Mouse (Mus musculus) MEL (cell line): ENCODE results near the gene Ube2g2. TPM values are rescaled to one million over a fixed set of nuclear protein-coding genes. Genes with fewer than 3 reads are reported as not detected.

ENCODE experiments used
- DNase-seq: peaks from one replicate; pipeline ENCODE4 v3.0.0; 2011; ENCODE audit warnings: low read depth, low spot score
- H3K27ac ChIP-seq: 2 replicates; pipeline ENCODE4 v1.5.1; 2012; ENCODE audit warnings: low read depth, mild to moderate bottlenecking, control low read depth, low read length, moderate library complexity; ENCODE audit not compliant: control insufficient read depth
- H3K27me3 ChIP-seq, 2 experiments: fragments of 150-350 bp in 1 of 2; sonication (generic) in 1 of 2; 2 replicates each; pipeline ENCODE4 v1.6.1; 2012; ENCODE audit warnings: low read length in 2 of 2, mild to moderate bottlenecking in 2 of 2, improper control_type of control experiment in 1 of 2, moderate library complexity in 1 of 2; ENCODE audit not compliant: insufficient read depth in 2 of 2, control insufficient read depth in 1 of 2
- H3K36me3 ChIP-seq, 2 experiments: 2 replicates each; pipeline ENCODE4 v1.6.1; 2012 to 2014; ENCODE audit warnings: low read length in 2 of 2, improper control_type of control experiment in 1 of 2, inconsistent platforms in 1 of 2, mild to moderate bottlenecking in 1 of 2; ENCODE audit not compliant: insufficient read depth in 2 of 2, control insufficient read depth in 1 of 2
- H3K4me1 ChIP-seq, 2 experiments: fragments of 150-350 bp in 1 of 2; sonication (generic) in 1 of 2; 2 replicates each; pipeline ENCODE4 v1.6.1; 2012; ENCODE audit warnings: low read length in 2 of 2, improper control_type of control experiment in 1 of 2, mild to moderate bottlenecking in 1 of 2; ENCODE audit not compliant: insufficient read depth in 2 of 2, control insufficient read depth in 1 of 2
- H3K4me3 ChIP-seq, 2 experiments: fragments of 150-350 bp in 1 of 2; sonication (generic) in 1 of 2; 2 replicates each; pipeline ENCODE4 v1.5.1; 2012; ENCODE audit warnings: low read depth in 2 of 2, low read length in 2 of 2, mild to moderate bottlenecking in 2 of 2, moderate library complexity in 2 of 2, control low read depth in 1 of 2, improper control_type of control experiment in 1 of 2; ENCODE audit not compliant: control insufficient read depth in 1 of 2, insufficient read depth in 1 of 2
- H3K79me2 ChIP-seq: 2 replicates; pipeline ENCODE4 v1.6.1; 2012; ENCODE audit warnings: mild to moderate bottlenecking, low read length, moderate library complexity; ENCODE audit not compliant: control insufficient read depth, poor library complexity, insufficient read depth
- H3K9ac ChIP-seq: 2 replicates; pipeline ENCODE4 v1.6.1; 2012; ENCODE audit warnings: low read depth, mild to moderate bottlenecking, control low read depth, low read length, moderate library complexity; ENCODE audit not compliant: control insufficient read depth, poor library complexity, severe bottlenecking
- H3K9me3 ChIP-seq: fragments of 150-350 bp; sonication (generic); replicated peaks from 2 replicates; pipeline ENCODE4 v1.6.1; 2012; ENCODE audit warnings: mild to moderate bottlenecking, low read length, improper control_type of control experiment, moderate library complexity; ENCODE audit not compliant: insufficient read depth
- CTCF ChIP-seq, 3 experiments: IDR thresholded peaks in 2 of 3; conservative IDR thresholded peaks in 1 of 3; 2 replicates each; pipeline ENCODE4 v1.5.1; 2011 to 2012; ENCODE audit warnings: low read length in 3 of 3, low read depth in 2 of 3, mild to moderate bottlenecking in 2 of 3, improper control_type of control experiment in 1 of 3, inconsistent platforms in 1 of 3, mixed read lengths in 1 of 3, moderate library complexity in 1 of 3; ENCODE audit not compliant: control insufficient read depth in 1 of 3, insufficient read depth in 1 of 3, poor library complexity in 1 of 3, severe bottlenecking in 1 of 3
- E2F4 ChIP-seq: IDR thresholded peaks from 2 replicates; pipeline ENCODE4 v1.6.1; 2011; ENCODE audit warnings: low read depth, low read length, improper control_type of control experiment, borderline replicate concordance
- EP300 ChIP-seq, 2 experiments: IDR thresholded peaks; 2 replicates each; pipeline ENCODE4 v1.6.1; 2011; ENCODE audit warnings: improper control_type of control experiment in 2 of 2, low read length in 2 of 2, low read depth in 1 of 2, mild to moderate bottlenecking in 1 of 2
- ETS1 ChIP-seq: IDR thresholded peaks from 2 replicates; pipeline ENCODE4 v1.6.1; 2012; ENCODE audit warnings: low read depth, mild to moderate bottlenecking, inconsistent platforms, low read length, improper control_type of control experiment, moderate library complexity
- HCFC1 ChIP-seq: IDR thresholded peaks from 2 replicates; pipeline ENCODE4 v1.6.1; 2012; ENCODE audit warnings: low read depth, mild to moderate bottlenecking, inconsistent platforms, low read length, improper control_type of control experiment, moderate library complexity
- JUND ChIP-seq: IDR thresholded peaks from 2 replicates; pipeline ENCODE4 v1.6.1; 2011; ENCODE audit warnings: low read depth, mild to moderate bottlenecking, improper control_type of control experiment, low read length
- KAT2A ChIP-seq: conservative IDR thresholded peaks from 2 replicates; pipeline ENCODE4 v1.6.1; 2012; ENCODE audit warnings: low read depth, low read length, improper control_type of control experiment, inconsistent platforms
- MAX ChIP-seq: IDR thresholded peaks from 2 replicates; pipeline ENCODE4 v1.6.1; 2011; ENCODE audit warnings: low read length, improper control_type of control experiment
- MYB ChIP-seq: IDR thresholded peaks from 2 replicates; pipeline ENCODE4 v1.6.1; 2011; ENCODE audit warnings: mild to moderate bottlenecking, low read depth, low read length, improper control_type of control experiment
- MYC ChIP-seq: IDR thresholded peaks from 2 replicates; pipeline ENCODE4 v1.6.1; 2011; ENCODE audit warnings: low read depth, mild to moderate bottlenecking, low read length, improper control_type of control experiment, moderate library complexity
- NELFE ChIP-seq: IDR thresholded peaks from 2 replicates; pipeline ENCODE4 v1.6.1; 2011; ENCODE audit warnings: low read depth, low read length, improper control_type of control experiment
- NRF1 ChIP-seq: IDR thresholded peaks from 2 replicates; pipeline ENCODE4 v1.6.1; 2014; ENCODE audit warnings: low read depth, mild to moderate bottlenecking, inconsistent platforms, low read length, improper control_type of control experiment, moderate library complexity; ENCODE audit not compliant: poor library complexity, insufficient read depth, severe bottlenecking
- POLR2A ChIP-seq, 2 experiments: IDR thresholded peaks; 2 replicates each; pipeline ENCODE4 v1.6.1; 2011 to 2012; ENCODE audit warnings: low read length in 2 of 2, mild to moderate bottlenecking in 2 of 2, control low read depth in 1 of 2, improper control_type of control experiment in 1 of 2, low read depth in 1 of 2, moderate library complexity in 1 of 2; ENCODE audit not compliant: control insufficient read depth in 1 of 2, insufficient read depth in 1 of 2, poor library complexity in 1 of 2
- POLR2AphosphoS5 ChIP-seq: IDR thresholded peaks from 2 replicates; pipeline ENCODE4 v1.6.1; 2012; ENCODE audit warnings: low read depth, borderline replicate concordance, mild to moderate bottlenecking, inconsistent platforms, low read length, moderate library complexity, mixed read lengths
- RAD21 ChIP-seq: IDR thresholded peaks from 2 replicates; pipeline ENCODE4 v1.6.1; 2011; ENCODE audit warnings: mild to moderate bottlenecking, low read depth, low read length, improper control_type of control experiment
- SIN3A ChIP-seq: IDR thresholded peaks from 2 replicates; pipeline ENCODE4 v1.6.1; 2012; ENCODE audit warnings: low read length, improper control_type of control experiment, inconsistent platforms
- SMC3 ChIP-seq: IDR thresholded peaks from 2 replicates; pipeline ENCODE4 v1.6.1; 2011; ENCODE audit warnings: low read depth, low read length, improper control_type of control experiment
- TAL1 ChIP-seq: IDR thresholded peaks from 2 replicates; pipeline ENCODE4 v1.6.1; 2012; ENCODE audit warnings: mild to moderate bottlenecking, inconsistent platforms, low read length, moderate library complexity, mixed read lengths
- TBP ChIP-seq: IDR thresholded peaks from 2 replicates; pipeline ENCODE4 v1.8.0; 2011; ENCODE audit warnings: low read depth, low read length, improper control_type of control experiment
- UBTF ChIP-seq: IDR thresholded peaks from 2 replicates; pipeline ENCODE4 v1.6.1; 2012; ENCODE audit warnings: low read depth, mild to moderate bottlenecking, inconsistent platforms, low read length, improper control_type of control experiment, moderate library complexity, borderline replicate concordance; ENCODE audit not compliant: insufficient read depth
- USF2 ChIP-seq, 2 experiments: IDR thresholded peaks; 2 replicates each; pipeline ENCODE4 v1.6.1; 2011 to 2012; ENCODE audit warnings: improper control_type of control experiment in 2 of 2, low read length in 2 of 2, borderline replicate concordance in 1 of 2, inconsistent platforms in 1 of 2, low read depth in 1 of 2, mild to moderate bottlenecking in 1 of 2; ENCODE audit not compliant: insufficient read depth in 1 of 2
- ZNF384 ChIP-seq: IDR thresholded peaks from 2 replicates; pipeline ENCODE4 v1.6.1; 2012; ENCODE audit warnings: low read depth, mild to moderate bottlenecking, inconsistent platforms, low read length, improper control_type of control experiment
- polyA plus RNA-seq, 2 experiments: library from polyadenylated mRNA; stranded (reverse) in 1 of 2; unstranded in 1 of 2; fragments of >175 nt in 1 of 2; fragments of >200 nt in 1 of 2; gene quantifications; 2 replicates each; pipeline versions ENCODE4 v1.2.1 to v1.2.4; 2012; ENCODE audit warnings: low replicate concordance in 2 of 2, low read depth in 1 of 2; ENCODE audit not compliant: insufficient read length in 2 of 2, insufficient read depth in 1 of 2, missing spikeins in 1 of 2
- total RNA-seq: library from RNA; depleted of rRNA; stranded (reverse); fragments of 300-350 nt; gene quantifications from 2 replicates; pipeline ENCODE4 v1.2.3, GENCODE M21; 2012

The Ube2g2 gene
- total and polyA plus RNA-seq, 3 experiments: 62.4 to 112 TPM; not detected in 1

DNA sequence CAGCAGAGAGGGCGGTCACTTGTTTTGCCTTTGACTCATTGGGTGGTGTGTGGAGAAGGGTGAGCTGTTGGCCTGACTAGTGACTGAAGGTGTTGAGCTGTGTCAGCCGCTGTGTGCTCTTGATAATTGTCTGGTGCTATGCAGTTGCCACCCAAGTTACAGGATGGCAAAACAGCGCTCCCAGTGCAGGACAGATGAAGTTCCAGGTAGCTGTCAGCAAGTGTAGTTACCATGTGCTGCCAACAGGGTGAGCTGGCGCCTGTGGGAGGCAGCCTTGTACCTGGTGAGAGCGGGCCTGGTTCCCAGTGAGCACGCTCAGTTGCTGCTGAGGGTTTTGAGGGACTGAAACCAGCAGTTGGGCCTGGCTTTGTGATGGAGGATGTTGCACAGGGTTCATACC, 31.3 kb upstream of the Ube2g2 start:
- peak; percentile 74 for DNase-seq
- H3K4me1 ChIP-seq: peaks cover 8 to 10% of the 10 kb centered on the region in 2 experiments
- no peaks in the 10 kb centered on the region for H3K9me3 ChIP-seq
- no peak overlapping the region for H3K27ac ChIP-seq
- no peaks in the 10 kb centered on the region for H3K27me3 ChIP-seq
- TF ChIP-seq MAX: 0 out of 2 replicates have a peak, but pooled peaks have one; percentile 18
- peak; percentile 67 for TF ChIP-seq NRF1
- TF ChIP-seq TAL1: no peak
- TF ChIP-seq RAD21: peak; percentile 46
- peak; percentile 35 for TF ChIP-seq SMC3
- TF ChIP-seq CTCF (IDR thresholded peaks at IDR 0.05 in 2 of 3, conservative IDR thresholded peaks at IDR 0.05 in 1 of 3; ENCODE audit: control insufficient read depth in 1 of 3, insufficient read depth in 1 of 3, low read depth in 2 of 3, low read length in 3 of 3, poor library complexity in 1 of 3, severe bottlenecking in 1 of 3): peak; percentile 62 to 81 (median 78)
- peaks cover 5 to 11% of the 10 kb centered on the region in 2 experiments for H3K36me3 ChIP-seq
- no peak overlapping the region for H3K4me3 ChIP-seq
- no peaks in the 10 kb centered on the region; the same call in 1 of the 2 replicates for H3K79me2 ChIP-seq
- no peak overlapping the region for H3K9ac ChIP-seq

DNA sequence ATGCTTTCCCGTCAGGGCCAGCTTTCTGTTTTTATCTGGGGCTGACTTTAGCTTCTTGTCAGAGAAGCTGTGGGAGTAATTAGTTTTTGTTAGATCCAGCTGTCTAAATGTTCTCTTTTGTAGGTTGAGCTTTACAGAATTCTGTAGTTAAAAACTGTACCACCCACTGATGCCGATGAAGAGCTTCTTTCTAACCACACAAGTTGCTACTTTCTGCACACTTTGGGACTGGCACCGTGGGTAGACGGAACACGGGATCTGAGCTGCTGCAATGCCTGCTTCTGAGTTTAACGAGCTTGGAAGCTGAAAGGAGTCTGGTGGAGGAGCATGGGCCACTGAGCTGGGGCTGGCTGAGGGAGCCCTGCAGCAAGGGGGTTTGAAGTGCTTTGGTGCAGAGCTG, 30.5 kb upstream of the Ube2g2 start:
- Histone ChIP-seq H3K79me2 (no peaks in the 10 kb centered on the region), H3K9me3 (no peaks in the 10 kb centered on the region), H3K4me1 (peaks cover 8 to 10% of the 10 kb centered on the region in 2 experiments), H3K27me3 (no peaks in the 10 kb centered on the region), H3K36me3 (peaks cover 5 to 11% of the 10 kb centered on the region in 2 experiments), H3K27ac (no peak overlapping the region), H3K9ac (no peak overlapping the region), H3K4me3 (no peak overlapping the region)
- DNase-seq: no peak
- TF ChIP-seq HCFC1: no peak
- no peak for TF ChIP-seq JUND
- no peak for TF ChIP-seq ZNF384
- TF ChIP-seq KAT2A: no peak
- no peak for TF ChIP-seq MYC
- no peak for TF ChIP-seq MYB
- no peak for TF ChIP-seq EP300 (IDR thresholded peaks at IDR 0.05; ENCODE audit: low read depth in 1 of 2, low read length in 2 of 2)

DNA sequence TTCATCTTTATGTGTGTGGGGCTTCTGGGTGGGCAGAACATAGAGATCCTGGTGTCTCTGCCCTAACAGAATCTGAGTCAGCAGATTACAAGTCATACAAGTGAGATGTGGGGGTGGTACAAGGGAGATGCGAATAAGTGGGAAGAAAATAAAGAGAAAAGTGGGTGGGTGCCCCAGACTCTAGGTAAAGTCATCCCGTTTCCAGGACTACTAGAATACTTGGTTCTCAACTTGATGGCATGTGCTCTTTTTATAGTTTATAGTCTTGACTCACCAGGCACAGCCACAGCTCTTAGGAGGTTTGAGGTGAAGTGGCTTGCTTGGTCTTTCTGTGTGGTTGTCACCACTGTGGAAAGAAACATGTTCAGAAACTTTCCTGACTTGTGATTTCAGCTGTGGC, 26.0 kb upstream of the Ube2g2 start:
- no peaks in the 10 kb centered on the region for H3K9me3 ChIP-seq
- TF ChIP-seq RAD21: no peak
- no peak for TF ChIP-seq TAL1
- TF ChIP-seq NELFE: no peak
- no peak for TF ChIP-seq MYC
- TF ChIP-seq SIN3A: no peak
- no peak for TF ChIP-seq E2F4
- TF ChIP-seq ETS1: no peak
- no peak for TF ChIP-seq JUND
- TF ChIP-seq POLR2AphosphoS5: no peak
- TF ChIP-seq MAX: no peak
- TF ChIP-seq TBP: no peak
- no peak for TF ChIP-seq UBTF
- no peak for TF ChIP-seq USF2 (IDR thresholded peaks at IDR 0.05; ENCODE audit: borderline replicate concordance in 1 of 2, insufficient read depth in 1 of 2, low read depth in 1 of 2, low read length in 2 of 2)
- no peak for TF ChIP-seq KAT2A
- TF ChIP-seq MYB: no peak
- TF ChIP-seq POLR2A (IDR thresholded peaks at IDR 0.05; ENCODE audit: control insufficient read depth in 1 of 2, insufficient read depth in 1 of 2, low read depth in 1 of 2, low read length in 2 of 2, poor library complexity in 1 of 2): no peak

More for the DNA sequence above, 26.0 kb upstream of the Ube2g2 start:
- Histone ChIP-seq H3K9ac (no peak overlapping the region), H3K36me3 (peaks cover 0 to 11% of the 10 kb centered on the region in 2 experiments; a peak in 2 of 4 replicates), H3K4me3 (no peak overlapping the region), H3K4me1 (no peaks in the 10 kb centered on the region), H3K27ac (no peak overlapping the region), H3K27me3 (no peaks in the 10 kb centered on the region), H3K79me2 (no peaks in the 10 kb centered on the region)
- no peak for DNase-seq
